Mouse (Mus musculus): ENCODE measurements around the gene Fundc2. TPM values are rescaled to one million over a fixed set of nuclear protein-coding genes. Genes with fewer than 3 reads are reported as not detected.

Gene Fundc2
- polyA plus RNA-seq, 1 experiment, result not detected

GRCm38 (mm10) chrX:75409711-75410110 lies 27.5 kb downstream of the Fundc2 start:
- 98% methylated on average over 1 of the region's 1 CpGs for WGBS
- no peak overlapping the region for H3K27ac ChIP-seq (ENCODE audit: insufficient read depth, low read depth, low read length)
- H3K4me3 ChIP-seq (ENCODE audit: insufficient read depth, low read depth, low read length), result no peak overlapping the region
- no peaks in the 10 kb centered on the region for H3K4me1 ChIP-seq (ENCODE audit: control insufficient read depth, insufficient read depth, low read length)
- TF ChIP-seq CTCF (IDR thresholded peaks at IDR 0.05; ENCODE audit: insufficient read depth, low read depth, low read length), result no peak
- TF ChIP-seq POLR2A (IDR thresholded peaks at IDR 0.05; ENCODE audit: insufficient read depth, low read depth, low read length), result no peak

GRCm38 (mm10) chrX:75415936-75416785 lies 34.0 kb downstream of the Fundc2 start, which contains the start of the genes Cmc4, Mtcp1 and Brcc3:
Gene Cmc4 (minus strand): TSS chrX:75416584.
Gene Mtcp1 (minus strand): TSS chrX:75416588.
Gene Brcc3 (plus strand): TSS chrX:75416628.
- WGBS, result 15% methylated on average over 52 of the region's 52 CpGs
- H3K4me1 ChIP-seq (ENCODE audit: control insufficient read depth, insufficient read depth, low read length), result no peaks in the 10 kb centered on the region
- peak within 1 kb of the TSS; percentile 60; the same call in 1 of the 2 replicates for H3K27ac ChIP-seq (ENCODE audit: insufficient read depth, low read depth, low read length)
- TF ChIP-seq POLR2A (IDR thresholded peaks at IDR 0.05; ENCODE audit: insufficient read depth, low read depth, low read length), result peak; percentile 66
- TF ChIP-seq CTCF (IDR thresholded peaks at IDR 0.05; ENCODE audit: insufficient read depth, low read depth, low read length), result no peak
- peak within 1 kb of the TSS; percentile 72 for H3K4me3 ChIP-seq (ENCODE audit: insufficient read depth, low read depth, low read length)

Other genes starting within 250 kb of the Fundc2 start
- not detected in 2 replicates for gene Smim9, start 218.6 kb upstream of the Fundc2 start, polyA plus RNA-seq (2012; ENCODE audit: insufficient read depth, insufficient read length, low replicate concordance, missing spikeins)
- not detected in 2 replicates for gene F8, start 216 bp downstream of the Fundc2 start, polyA plus RNA-seq (2012; ENCODE audit: insufficient read depth, insufficient read length, low replicate concordance, missing spikeins)
- not detected in 2 replicates for gene Cmc4, start 34.2 kb downstream of the Fundc2 start, polyA plus RNA-seq (2012; ENCODE audit: insufficient read depth, insufficient read length, low replicate concordance, missing spikeins)
- not detected in 2 replicates for gene Mtcp1, start 34.2 kb downstream of the Fundc2 start, polyA plus RNA-seq (2012; ENCODE audit: insufficient read depth, insufficient read length, low replicate concordance, missing spikeins)
- not detected in 2 replicates for gene Brcc3, start 34.2 kb downstream of the Fundc2 start, polyA plus RNA-seq (2012; ENCODE audit: insufficient read depth, insufficient read length, low replicate concordance, missing spikeins)
- not detected in 2 replicates for gene Vbp1, start 131.9 kb downstream of the Fundc2 start, polyA plus RNA-seq (2012; ENCODE audit: insufficient read depth, insufficient read length, low replicate concordance, missing spikeins)
- gene Rab39b, start 195.8 kb downstream of the Fundc2 start, polyA plus RNA-seq (2012; ENCODE audit: insufficient read depth, insufficient read length, low replicate concordance, missing spikeins), result not detected in 2 replicates